Mouse (Mus musculus) limb, embryonic 10.5 days (tissue): ENCODE measurements around the gene Carmil1. TPM values are rescaled to one million over a fixed set of nuclear protein-coding genes. Genes with fewer than 3 reads are reported as not detected.

Experiments used
- DNase-seq: peaks from one replicate; pipeline ENCODE4 v3.0.0-alpha.2; 2017; ENCODE audit warnings: low spot score
- H3K27ac ChIP-seq: fragments of 300-500 bp; sonication (generic); 2 replicates; pipeline ENCODE4 v1.5.1; 2016; ENCODE audit warnings: mild to moderate bottlenecking
- H3K27me3 ChIP-seq: fragments of 300-500 bp; sonication (generic); 2 replicates; pipeline ENCODE4 v1.6.1; 2016; ENCODE audit warnings: low read depth, mild to moderate bottlenecking; ENCODE audit not compliant: poor library complexity, severe bottlenecking
- H3K36me3 ChIP-seq: fragments of 300-500 bp; sonication (generic); 2 replicates; pipeline ENCODE4 v1.6.1; 2016; ENCODE audit warnings: mild to moderate bottlenecking, moderate library complexity
- H3K4me1 ChIP-seq: fragments of 300-500 bp; sonication (generic); 2 replicates; pipeline ENCODE4 v1.6.1; 2016
- H3K4me3 ChIP-seq: fragments of 300-500 bp; sonication (generic); 2 replicates; pipeline ENCODE4 v1.5.1; 2016; ENCODE audit warnings: mild to moderate bottlenecking, moderate library complexity
- H3K9me3 ChIP-seq: fragments of 300-500 bp; sonication (generic); replicated peaks from 2 replicates; pipeline ENCODE4 v1.6.1; 2016; ENCODE audit warnings: mild to moderate bottlenecking
- WGBS: fragments of 180-500 bp; shearing (Covaris S2); methylation state at CpG from one replicate; pipeline ENCODE4 v1.1.7; 2016; 5-methylcytosine and 5-hydroxymethylcytosine counted together
- polyA plus RNA-seq: library from polyadenylated mRNA; unstranded; fragments of >200 nt; fragmentation: Nextera tagmentation; extraction: Ambion mirVana; gene quantifications from 2 replicates; pipeline ENCODE4 v1.2.1, GENCODE M21; 2016

Carmil1 gene
- polyA plus RNA-seq, 1 experiment from 2014 or later = 33.1 TPM

DNA sequence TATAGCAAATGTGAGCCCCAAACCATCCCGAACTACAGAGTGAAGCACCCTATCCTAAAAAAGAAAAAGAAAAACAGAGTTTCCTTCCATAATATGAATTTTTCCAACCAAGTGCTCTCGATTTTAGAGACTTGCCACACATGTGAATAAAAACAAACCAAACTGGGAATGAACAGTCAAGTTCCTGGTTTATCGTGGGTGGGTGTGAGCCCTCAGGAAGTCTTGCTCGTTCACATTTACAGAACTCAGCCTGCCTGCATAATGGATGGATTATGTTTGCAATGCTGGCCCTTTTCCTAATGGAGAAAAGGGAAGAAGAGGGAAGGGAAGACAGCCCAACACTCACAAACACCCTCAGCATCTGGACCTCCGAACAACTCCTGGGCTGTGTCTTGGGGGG, 32.7 kb downstream of the Carmil1 start:
- peaks cover under 1% of the 10 kb centered on the region; the same call in 1 of the 2 replicates for H3K4me1 ChIP-seq
- H3K36me3 ChIP-seq = no peaks in the 10 kb centered on the region
- 88% methylated on average over 5 of the region's 5 CpGs for WGBS
- DNase-seq = no peak
- H3K27me3 ChIP-seq = no peaks in the 10 kb centered on the region
- no peak overlapping the region for H3K4me3 ChIP-seq
- H3K9me3 ChIP-seq = no peaks in the 10 kb centered on the region
- no peak overlapping the region for H3K27ac ChIP-seq

DNA sequence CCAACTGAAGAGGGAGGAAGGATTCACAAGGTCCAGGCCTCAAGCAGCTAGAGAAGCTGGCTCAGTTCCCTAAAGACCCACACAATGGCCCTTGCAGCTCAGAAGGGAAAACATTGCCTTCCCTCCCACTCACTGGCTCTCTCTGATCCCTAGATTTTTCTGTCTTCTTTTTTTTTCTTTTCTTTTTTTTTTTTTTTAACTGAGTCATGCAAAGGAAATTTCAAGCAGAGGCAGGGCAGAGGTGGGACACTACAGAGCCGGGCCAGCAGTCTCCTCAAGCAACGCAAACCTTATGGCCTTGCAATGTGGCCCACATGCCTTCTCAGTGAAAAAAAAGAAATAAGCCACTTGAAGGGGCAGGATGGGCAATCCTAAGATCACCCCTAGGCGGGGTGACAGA, 33.2 kb downstream of the Carmil1 start:
- H3K27ac ChIP-seq = no peak overlapping the region
- H3K4me3 ChIP-seq = no peak overlapping the region
- 85% methylated on average over 3 of the region's 3 CpGs for WGBS
- no peaks in the 10 kb centered on the region for H3K9me3 ChIP-seq
- no peaks in the 10 kb centered on the region for H3K27me3 ChIP-seq
- H3K36me3 ChIP-seq = no peaks in the 10 kb centered on the region
- H3K4me1 ChIP-seq = peaks cover 5% of the 10 kb centered on the region; the same call in 1 of the 2 replicates
- no peak for DNase-seq

DNA sequence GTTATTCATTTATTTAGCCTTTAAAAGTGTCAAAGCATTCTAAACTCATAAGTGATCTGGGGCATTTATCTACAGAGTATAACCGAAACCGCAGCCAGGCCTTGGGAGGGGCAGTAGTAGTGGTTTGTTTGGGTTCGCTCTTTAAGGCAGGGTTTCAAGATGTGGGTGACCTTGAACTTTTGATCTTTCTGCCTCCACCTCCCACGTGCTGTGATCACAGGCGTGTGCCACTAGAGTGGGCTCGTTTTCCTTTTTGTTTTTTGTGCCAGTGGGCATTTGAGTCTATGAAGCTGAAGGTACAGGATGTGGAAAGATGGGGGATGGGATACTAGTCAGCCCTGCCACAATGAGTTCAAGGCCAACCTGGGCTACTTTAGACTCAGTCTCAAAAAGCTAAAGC, 34.3 kb downstream of the Carmil1 start:
- peaks cover 16% of the 10 kb centered on the region for H3K4me1 ChIP-seq
- H3K9me3 ChIP-seq = no peaks in the 10 kb centered on the region
- H3K27me3 ChIP-seq = no peaks in the 10 kb centered on the region
- no peak overlapping the region for H3K4me3 ChIP-seq
- WGBS = 83% methylated on average over 6 of the region's 6 CpGs
- DNase-seq = no peak
- H3K27ac ChIP-seq = no peak overlapping the region
- no peaks in the 10 kb centered on the region for H3K36me3 ChIP-seq

DNA sequence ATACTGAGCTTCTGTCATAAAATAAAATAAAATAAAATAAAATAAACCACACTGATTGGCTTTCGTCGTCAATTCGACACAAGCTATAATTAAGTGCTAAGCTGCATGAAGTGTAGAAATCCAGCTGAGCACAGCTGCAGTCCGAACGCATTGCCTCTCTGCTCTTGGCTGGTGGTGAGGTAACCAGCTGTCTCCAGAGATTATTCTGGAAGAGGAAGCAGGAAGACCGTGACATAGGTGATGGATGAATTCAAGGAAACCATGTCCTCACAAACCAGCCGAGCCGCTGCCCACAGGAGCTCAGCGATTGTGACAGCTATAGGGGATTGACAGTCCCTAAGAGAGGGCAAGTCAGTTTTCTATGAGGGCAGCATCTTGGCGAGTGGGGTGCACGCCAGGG, 36.0 kb downstream of the Carmil1 start:
- Histone ChIP-seq H3K27ac (no peak overlapping the region), H3K27me3 (no peaks in the 10 kb centered on the region), H3K4me1 (peaks cover 20% of the 10 kb centered on the region), H3K4me3 (no peak overlapping the region), H3K36me3 (no peaks in the 10 kb centered on the region), H3K9me3 (no peaks in the 10 kb centered on the region)
- no peak for DNase-seq
- 73% methylated on average over 11 of the region's 11 CpGs for WGBS

DNA sequence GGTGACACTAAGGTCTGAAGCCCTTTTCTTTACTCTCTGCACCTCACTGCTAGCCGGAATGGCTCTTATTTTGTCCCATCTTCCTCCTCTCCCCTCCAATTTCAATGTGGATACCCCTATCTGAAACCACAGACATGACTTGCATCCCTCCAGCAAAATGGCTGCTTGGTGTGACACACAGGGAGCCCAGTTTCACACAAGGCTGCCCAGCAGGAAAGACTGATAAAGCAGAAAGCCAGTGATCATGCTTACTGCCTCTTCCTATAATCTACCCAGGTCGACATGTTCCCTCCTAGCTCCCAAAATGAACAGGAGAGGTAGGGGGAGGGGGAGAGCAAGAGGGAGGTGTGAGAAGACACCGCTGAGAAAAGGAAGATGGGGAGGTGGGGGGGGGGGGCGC, 36.6 kb downstream of the Carmil1 start:
- Histone ChIP-seq H3K27ac (no peak overlapping the region), H3K27me3 (no peaks in the 10 kb centered on the region), H3K9me3 (no peaks in the 10 kb centered on the region), H3K4me1 (peaks cover 20% of the 10 kb centered on the region), H3K4me3 (no peak overlapping the region), H3K36me3 (no peaks in the 10 kb centered on the region)
- 74% methylated on average over 3 of the region's 4 CpGs for WGBS
- DNase-seq = no peak

DNA sequence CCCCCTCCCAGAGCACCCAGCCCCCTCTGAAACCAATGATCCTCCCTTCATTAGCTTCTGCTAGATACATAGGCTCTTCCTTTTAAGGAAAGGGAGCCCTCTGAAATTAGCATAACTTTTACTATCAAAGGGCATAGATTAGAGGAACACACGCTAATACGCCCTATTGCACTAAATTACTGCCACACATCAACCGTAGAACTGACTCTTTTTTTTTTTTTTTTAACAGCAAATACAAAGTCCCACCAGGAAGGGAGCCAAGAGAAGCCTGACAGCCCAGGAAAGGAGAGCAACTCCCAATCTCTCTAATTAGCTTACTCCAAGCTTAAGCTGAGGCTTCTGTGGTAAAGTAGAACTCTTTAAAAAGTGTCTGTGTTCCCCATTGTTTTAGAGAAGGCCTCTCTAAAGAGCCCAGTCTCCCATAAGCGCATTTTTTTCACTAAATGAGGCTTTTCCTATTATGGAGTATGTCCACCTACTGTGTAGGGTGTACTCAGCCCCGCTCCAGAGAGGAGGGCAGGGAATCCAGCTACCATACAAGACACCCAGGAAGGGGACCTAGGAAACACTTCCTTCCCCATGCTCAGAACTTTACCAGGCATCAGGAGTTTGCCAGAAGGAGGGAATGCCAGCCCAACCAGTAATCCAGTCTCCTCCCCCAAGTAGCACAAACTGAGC, 38.0 kb downstream of the Carmil1 start:
- H3K4me1 ChIP-seq = peaks cover 20% of the 10 kb centered on the region
- no peak overlapping the region for H3K27ac ChIP-seq
- DNase-seq = no peak
- 72% methylated on average over 5 of the region's 5 CpGs for WGBS
- H3K27me3 ChIP-seq = no peaks in the 10 kb centered on the region
- H3K36me3 ChIP-seq = no peaks in the 10 kb centered on the region
- H3K9me3 ChIP-seq = no peaks in the 10 kb centered on the region
- no peak overlapping the region for H3K4me3 ChIP-seq

DNA sequence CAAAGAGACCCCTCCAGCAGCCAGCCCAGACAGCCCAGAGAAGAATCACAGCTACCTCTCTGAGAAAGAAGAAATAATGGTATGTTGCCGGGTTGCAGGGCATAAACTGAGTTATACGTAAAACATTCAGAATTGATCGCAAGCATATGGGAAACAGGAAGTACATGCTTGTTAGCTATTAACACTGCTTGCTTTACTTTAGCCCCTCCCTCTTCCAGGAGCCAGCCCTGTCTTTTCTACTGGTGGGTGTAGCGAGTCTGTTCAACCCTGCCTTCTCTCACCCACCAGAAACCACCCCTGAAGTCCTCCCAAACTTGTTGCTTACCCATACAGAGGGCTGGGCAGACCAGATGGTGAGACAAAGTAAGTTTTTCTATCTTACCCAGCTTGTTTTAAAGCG, 39.4 kb downstream of the Carmil1 start:
- no peak overlapping the region for H3K4me3 ChIP-seq
- H3K36me3 ChIP-seq = no peaks in the 10 kb centered on the region
- H3K4me1 ChIP-seq = peaks cover 20% of the 10 kb centered on the region
- no peaks in the 10 kb centered on the region for H3K9me3 ChIP-seq
- WGBS = 74% methylated on average over 5 of the region's 5 CpGs
- no peak overlapping the region for H3K27ac ChIP-seq
- DNase-seq = no peak
- no peaks in the 10 kb centered on the region for H3K27me3 ChIP-seq

DNA sequence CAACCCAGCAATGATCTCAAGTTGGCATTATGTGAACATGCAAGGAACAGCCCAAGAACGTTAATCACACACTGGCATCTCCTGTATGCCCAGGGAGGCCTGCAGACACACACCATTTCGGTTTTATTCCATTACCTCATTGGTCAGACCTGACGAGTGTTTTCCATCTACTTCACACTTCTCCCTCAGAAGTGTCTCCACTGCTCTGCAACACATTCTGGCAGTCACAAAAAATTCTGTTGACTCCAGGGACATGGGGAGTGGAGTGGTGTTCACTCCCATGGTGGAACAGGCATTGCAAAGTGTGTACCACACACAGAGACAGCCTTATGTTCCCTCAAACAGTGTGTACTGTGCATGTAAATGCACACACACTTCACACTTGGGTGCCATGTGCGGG, 40.2 kb downstream of the Carmil1 start:
- H3K27me3 ChIP-seq = no peaks in the 10 kb centered on the region
- H3K27ac ChIP-seq = no peak overlapping the region
- H3K4me3 ChIP-seq = no peak overlapping the region
- peaks cover 20% of the 10 kb centered on the region for H3K4me1 ChIP-seq
- WGBS = 93% methylated on average over 4 of the region's 4 CpGs
- H3K36me3 ChIP-seq = no peaks in the 10 kb centered on the region
- DNase-seq = no peak
- no peaks in the 10 kb centered on the region for H3K9me3 ChIP-seq

DNA sequence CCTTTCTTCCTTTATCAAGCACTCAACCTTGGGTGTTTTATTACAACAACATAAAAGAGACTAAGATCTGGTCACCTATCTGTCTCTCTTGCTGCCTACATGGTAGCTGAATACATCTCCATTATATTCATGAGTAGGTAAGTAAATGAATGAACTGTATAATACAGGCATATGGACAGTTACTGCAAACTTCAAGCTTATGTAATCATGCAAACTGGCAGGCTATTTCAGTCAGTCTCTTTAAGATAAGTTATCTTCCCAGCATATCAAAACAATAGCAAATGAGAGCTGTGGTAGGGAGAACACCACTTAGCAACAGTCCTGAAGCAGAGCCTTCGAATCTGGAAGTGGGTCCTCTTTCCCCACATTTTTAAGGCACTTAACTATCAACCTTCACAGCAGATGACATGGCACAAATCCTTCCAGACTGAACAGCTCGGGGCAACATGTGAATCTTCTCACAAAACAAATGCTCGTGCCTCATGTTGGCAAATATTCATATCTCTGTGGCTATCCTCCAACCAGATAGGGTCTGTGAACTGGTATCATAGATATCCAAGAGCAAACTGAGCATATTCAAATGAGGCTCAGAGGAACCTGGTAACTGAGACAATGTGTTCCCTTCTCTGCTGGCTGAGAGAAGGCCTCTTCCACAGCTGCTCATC, 42.0 kb downstream of the Carmil1 start:
- Histone ChIP-seq H3K36me3 (no peaks in the 10 kb centered on the region), H3K27ac (no peak overlapping the region), H3K9me3 (no peaks in the 10 kb centered on the region), H3K27me3 (no peaks in the 10 kb centered on the region), H3K4me3 (no peak overlapping the region), H3K4me1 (peaks cover 20% of the 10 kb centered on the region)
- DNase-seq = no peak
- WGBS = 87% methylated on average over 3 of the region's 3 CpGs

DNA sequence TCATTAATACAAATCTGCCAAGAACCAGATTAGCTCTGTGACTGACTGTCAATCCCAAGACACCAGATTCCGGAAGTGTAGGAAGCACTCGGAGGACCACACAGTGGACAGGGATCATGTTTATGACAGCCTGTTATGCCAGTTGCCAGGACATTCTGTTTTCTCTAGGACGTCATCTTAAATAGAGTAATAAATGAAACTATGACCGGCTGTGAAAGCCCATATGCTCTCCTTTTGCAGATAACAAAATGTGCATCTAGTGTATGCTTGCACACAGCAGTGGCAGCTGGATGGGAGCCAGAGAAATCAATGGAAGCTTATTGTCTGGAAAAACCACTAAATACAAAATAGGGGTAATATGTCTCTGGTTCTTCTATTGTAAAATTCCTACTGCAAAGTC, 43.9 kb downstream of the Carmil1 start:
- Histone ChIP-seq H3K4me1 (peaks cover 9% of the 10 kb centered on the region), H3K27ac (no peak overlapping the region), H3K4me3 (no peak overlapping the region), H3K9me3 (no peaks in the 10 kb centered on the region), H3K27me3 (no peaks in the 10 kb centered on the region), H3K36me3 (no peaks in the 10 kb centered on the region)
- DNase-seq = no peak
- 87% methylated on average over 4 of the region's 4 CpGs for WGBS

DNA sequence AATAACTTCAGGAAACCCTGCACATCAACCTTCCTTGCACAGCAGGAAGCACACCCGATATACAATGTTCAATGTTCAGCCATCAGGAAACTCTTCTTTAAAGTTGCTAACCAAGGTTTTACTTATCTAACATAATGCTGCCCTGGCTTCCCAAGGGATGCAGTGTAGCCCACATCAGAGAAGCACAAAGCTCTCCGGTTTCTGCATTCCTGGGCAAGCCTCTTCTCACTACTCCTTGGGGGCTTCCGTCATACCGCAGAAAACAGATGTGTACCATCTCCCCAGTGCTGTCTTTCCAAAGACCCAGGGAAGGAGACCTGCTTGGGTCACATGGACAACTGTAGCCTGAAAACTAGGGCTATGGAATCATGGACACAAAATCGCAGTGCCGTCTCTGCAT, 47.8 kb downstream of the Carmil1 start:
- Histone ChIP-seq H3K27ac (no peak overlapping the region), H3K4me1 (no peaks in the 10 kb centered on the region), H3K9me3 (no peaks in the 10 kb centered on the region; the same call in 1 of the 2 replicates), H3K36me3 (no peaks in the 10 kb centered on the region), H3K27me3 (no peaks in the 10 kb centered on the region), H3K4me3 (no peak overlapping the region)
- no peak for DNase-seq
- 91% methylated on average over 6 of the region's 6 CpGs for WGBS

DNA sequence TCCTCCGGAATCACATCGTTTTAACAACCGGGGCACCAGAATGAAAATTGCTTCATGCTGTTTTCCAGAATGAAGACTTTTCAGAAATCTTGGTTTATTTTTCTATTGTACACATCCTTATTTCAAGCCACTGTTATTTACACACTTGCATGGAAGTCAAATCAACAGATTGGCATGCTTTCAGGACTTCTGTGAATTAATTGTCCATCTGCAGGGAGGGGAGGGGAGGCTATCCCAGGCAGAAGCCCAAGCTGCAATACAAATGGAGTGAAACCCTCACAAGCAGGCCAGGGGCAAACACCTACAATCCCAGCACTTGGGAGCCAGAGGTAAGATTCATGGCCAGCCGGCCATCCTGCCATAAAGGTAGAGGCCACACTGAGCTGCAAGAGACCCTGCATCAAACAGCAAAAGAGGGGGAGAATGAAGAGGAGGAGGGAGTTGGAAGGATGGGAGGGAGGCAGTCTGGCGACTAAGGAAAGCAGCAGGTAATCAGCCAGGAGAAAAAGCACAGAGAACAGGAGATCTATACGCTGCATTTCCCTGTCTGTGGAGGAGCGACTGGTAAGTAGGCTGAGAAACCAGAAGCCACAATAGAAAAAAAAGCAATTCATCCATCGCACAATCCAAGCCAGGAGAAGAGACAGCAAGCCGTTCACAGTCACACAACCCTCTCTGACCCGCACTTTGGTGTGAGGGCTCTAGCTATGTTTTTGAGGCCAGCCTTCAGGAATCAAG, 48.7 kb downstream of the Carmil1 start:
- Histone ChIP-seq H3K4me1 (no peaks in the 10 kb centered on the region), H3K27ac (0 out of 2 replicates have a peak overlapping the region, but pooled peaks have one; percentile 19), H3K9me3 (no peaks in the 10 kb centered on the region; the same call in 1 of the 2 replicates), H3K4me3 (no peak overlapping the region), H3K36me3 (no peaks in the 10 kb centered on the region), H3K27me3 (no peaks in the 10 kb centered on the region)
- no peak for DNase-seq
- WGBS = 93% methylated on average over 10 of the region's 10 CpGs

DNA sequence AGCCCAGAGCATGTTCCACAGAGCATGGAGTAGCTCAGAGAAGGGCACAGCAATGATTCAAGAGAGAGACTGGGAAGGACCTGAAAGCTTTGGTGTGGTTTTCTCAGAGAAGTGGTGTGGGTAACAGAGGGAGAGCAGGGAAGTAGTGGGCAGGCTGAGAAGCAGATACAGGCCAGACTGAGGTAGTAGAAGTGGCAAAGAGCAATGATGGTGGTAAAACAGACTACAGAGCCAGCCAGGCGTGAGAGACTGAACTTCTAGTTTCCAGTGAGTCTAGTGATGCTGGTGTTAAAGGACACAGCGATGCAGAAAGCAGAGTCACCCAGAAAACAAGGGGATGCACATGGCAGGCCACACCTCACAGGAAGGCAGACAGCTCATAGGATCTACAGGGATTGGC, 49.4 kb downstream of the Carmil1 start:
- H3K4me3 ChIP-seq = no peak overlapping the region
- WGBS = 93% methylated on average over 2 of the region's 2 CpGs
- H3K9me3 ChIP-seq = peaks cover 2% of the 10 kb centered on the region; the same call in 1 of the 2 replicates
- H3K36me3 ChIP-seq = no peaks in the 10 kb centered on the region
- H3K4me1 ChIP-seq = no peaks in the 10 kb centered on the region
- DNase-seq = no peak
- H3K27me3 ChIP-seq = no peaks in the 10 kb centered on the region
- H3K27ac ChIP-seq = no peak overlapping the region
